Mouse (Mus musculus) G1E-ER4 (cell line): ENCODE results near the gene Polrmt. TPM values are rescaled to one million over a fixed set of nuclear protein-coding genes. Genes with fewer than 3 reads are reported as not detected.

Experiments
- GATA1 ChIP-seq: IDR thresholded peaks from one replicate; pipeline ENCODE4 v1.8.0; 2012; ENCODE audit warnings: low read length, inconsistent platforms
- polyA plus RNA-seq: library from polyadenylated mRNA; stranded (reverse); fragments of >175 nt; gene quantifications from 2 replicates; pipeline ENCODE4 v1.2.3, GENCODE M21; 2012

Gene Polrmt
- 52.0 and 53.1 TPM in 2 replicates for polyA plus RNA-seq

DNA sequence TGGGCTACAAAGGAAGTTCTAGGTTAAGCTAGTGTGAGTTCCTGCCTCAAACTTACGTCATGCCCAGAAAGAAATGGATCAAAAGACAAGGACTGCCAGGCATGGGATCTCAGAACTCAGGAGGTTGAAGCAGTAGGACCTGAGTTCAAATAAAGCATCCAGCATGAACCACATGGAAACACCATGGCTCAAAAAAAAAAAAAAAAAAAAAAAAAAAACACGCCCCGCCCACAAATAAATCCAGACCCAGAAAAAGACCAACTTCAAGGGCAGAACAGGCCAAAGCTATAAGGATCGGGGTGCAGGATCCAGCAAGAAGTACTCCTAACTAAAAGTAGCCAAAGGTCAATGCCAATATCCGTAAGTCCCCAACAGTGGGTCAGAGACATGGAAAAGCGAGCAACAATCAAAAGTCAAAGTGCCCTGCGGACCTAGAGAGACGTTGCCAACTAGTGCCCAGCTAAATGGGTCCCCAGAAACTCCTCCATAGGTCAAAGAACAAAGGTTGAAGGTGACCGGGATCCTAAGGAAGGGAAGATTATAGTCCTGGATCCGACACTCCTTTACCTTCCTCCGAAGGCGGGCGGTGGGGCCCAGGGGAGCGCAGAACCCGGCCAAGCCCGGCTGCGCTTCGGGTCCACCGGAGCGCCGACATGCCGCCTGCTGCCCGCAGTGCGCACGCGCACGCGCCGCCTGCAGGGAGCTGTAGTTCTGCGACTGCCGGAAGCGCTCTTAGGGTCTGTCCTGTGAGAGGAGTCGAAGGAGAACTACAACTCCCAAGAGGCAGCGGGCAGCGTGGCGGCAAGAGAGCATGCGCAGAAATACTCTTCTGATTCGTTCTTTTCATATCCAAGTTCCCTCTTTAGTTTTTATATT lies at the start of gene Polrmt:
TSS of gene Polrmt (minus strand) at position 684 of the 876 bp plus-strand sequence.
- TF ChIP-seq GATA1, result no peak

DNA sequence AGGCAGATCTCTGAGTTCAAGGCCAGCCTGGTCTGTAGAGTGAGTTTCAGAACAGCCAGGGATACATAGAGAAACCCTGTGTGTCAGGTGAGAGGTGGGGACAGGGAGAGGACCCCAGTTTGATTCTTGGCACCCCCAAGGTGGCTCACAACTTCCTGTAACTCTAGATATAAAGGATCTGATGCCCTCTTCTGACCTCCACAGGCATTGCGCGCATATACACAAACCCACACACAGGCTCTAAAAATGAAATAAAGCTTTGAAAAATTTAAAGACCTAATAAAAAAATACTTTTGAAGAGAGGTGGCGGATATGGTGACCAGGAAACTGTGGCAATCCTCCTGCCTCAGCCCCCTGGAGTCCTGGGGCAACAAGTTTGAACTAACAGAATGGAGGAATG lies 49.5 kb upstream of the Polrmt start:
- no peak for TF ChIP-seq GATA1

DNA sequence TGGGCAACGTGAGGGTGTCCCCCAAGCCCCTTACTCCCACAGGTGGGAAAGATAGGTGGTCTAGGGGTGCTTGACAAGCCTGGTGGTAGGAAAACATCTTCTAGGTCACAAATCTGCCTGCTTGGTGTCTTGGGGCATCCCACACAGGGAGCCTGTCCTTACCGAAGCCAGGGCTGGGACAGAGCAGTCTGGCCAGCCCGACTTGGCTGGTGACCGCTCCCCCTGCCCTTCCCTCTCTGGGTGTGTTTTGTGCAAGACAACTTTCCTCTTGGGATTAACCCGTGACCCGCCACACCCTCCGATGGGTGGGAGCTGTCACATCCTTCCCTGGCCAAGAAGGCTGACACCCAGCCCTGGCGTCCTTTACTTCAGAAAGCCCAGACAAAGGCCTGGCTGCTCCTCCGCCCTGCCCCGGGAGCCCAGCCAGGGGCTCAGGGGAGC lies 48.1 kb upstream of the Polrmt start:
- TF ChIP-seq GATA1, result no peak

DNA sequence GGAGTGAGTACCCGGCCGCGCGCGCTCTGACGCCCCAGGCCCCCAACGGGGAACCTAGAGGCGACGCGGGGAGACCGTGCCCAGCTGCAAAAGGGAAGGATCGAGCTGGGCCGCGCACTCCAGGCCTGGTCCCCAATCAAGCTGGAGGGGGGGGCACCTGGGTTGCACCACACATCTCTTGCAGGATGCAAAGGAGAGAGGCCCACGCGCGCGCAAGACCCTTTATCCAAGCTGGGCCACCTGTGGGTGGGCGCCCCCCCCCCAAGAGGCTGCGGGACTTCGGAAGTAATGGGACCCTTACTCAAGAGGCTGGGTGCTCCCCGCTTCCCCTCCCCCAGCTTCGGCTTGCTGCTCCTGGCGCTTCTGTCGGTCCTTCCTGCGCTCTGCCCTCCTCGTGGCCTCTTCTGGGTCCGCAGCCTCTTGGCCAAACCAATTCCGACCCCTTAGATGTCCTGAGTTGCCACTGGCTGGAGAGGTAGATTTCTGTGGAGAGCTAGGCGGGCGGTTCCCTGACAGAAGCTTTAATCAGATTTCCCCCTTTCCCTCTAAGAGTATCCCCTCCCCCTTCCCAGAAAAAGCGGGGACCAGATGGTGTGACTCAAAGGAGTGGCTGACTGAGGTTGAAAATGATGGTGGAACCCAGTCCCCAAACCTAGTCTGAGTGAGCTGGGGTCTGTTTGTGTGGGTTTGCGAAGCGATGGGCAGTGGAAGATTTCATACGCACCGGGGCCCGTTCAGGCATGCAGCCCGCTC lies 47.5 kb upstream of the Polrmt start:
- no peak for TF ChIP-seq GATA1

DNA sequence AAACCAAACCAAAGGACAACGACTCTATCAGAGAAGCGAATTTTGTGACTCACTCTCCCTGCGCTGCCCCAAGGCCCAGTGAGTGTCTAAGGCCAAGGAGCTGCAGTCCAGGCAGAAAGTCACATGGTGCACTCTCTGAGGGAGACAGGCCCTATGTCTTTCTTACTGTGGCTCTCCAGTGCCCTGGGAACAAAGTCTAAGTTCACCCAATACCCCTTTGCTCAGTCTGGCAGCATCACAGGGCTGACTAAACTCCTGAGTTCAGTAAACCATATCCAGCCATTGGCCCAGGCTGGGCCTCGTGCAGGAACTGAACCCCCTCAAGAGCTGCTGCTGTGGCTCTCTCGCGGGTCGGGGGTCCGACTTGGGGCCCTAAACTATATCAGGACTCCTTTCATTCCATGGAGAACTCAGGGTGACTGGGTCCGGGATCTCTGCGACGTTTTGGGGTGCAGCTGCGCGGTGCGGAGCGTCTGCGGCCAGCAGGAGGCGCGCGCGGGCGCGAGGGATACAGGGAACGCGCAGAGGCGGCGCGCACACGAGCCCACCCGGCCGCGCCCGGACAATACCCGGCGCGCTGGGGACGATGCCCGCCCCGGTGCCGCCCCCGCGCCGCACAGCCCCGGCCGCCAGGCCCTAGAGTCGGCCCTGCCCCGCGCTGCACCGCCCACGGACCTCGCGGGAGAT lies 46.8 kb upstream of the Polrmt start, which contains the start of gene Palm:
TSS of gene Palm (plus strand) at position 522 of the 687 bp plus-strand sequence.
- no peak for TF ChIP-seq GATA1

DNA sequence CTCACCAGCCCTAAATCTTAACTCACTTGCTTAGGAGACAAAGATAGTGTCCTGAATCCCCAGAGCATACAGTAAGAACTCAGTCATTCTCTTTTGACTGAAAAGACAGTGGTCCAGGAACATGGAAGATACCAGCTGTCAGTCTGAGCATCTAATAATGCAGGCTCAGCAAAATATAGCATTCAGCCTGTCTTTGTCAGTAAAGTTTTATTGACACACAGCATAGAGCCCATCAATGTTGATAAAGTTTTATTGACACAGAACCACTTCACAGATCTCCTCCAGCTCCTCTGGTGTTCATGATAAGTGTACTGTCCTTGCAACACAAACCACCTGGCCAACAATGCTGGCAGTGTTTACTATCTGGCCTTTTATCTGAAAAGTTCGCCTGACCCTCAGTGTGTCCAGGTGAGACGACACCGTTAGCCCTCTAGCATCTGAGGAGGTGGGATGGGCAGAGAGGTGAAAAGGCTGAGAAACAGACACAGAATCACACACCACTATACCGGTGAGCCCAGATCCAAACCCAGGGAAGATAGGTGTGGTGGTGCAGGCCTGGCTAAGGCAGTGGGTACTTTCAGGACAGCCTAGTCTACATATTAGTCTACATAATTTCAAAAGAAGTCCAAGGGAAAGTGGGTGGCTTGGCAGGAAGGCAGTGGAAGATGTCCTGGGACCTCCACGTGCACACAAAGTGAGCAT lies 46.1 kb upstream of the Polrmt start:
- no peak for TF ChIP-seq GATA1

DNA sequence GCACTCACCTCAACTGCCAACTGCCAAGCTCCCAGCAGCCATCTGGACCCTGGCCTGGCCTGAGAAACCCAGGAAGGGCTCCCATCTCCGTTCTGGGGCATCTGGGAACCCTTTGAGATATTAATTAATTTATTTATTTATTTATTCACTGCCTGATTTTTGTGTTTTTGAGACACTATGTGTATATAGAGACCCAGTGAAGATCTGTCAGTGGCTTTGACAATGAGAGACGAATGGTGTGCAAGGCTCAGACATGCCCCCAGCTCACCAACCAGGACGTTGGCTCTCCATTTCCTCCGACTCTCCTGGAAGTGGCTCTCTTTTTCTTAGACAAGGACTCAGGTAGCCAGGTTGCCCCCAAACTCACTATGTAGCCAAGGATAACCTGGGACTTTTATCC lies 44.5 kb upstream of the Polrmt start, which contains the start of gene Prss57:
TSS of gene Prss57 (minus strand) at position 101 of the 400 bp plus-strand sequence.
- no peak for TF ChIP-seq GATA1

DNA sequence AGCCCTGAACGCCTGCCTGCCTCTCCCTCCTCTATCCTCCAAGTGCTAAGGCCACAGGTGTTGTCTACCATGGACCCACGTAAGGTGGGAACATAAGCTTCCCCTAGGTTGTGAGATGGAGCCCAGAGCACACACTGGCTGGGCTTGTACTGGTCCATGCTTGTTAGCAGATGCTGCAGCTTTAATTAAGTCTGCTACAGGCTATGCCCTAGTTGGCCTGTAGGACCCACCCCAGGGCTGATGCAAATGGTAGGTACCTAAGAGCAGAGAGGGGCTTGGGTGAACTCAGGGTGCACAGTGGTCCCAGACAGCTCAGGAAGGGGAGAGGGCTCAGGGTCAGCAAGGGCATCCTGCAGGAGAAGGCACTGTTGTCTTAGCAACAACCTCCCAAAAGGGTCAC lies 43.2 kb upstream of the Polrmt start:
- TF ChIP-seq GATA1, result no peak

DNA sequence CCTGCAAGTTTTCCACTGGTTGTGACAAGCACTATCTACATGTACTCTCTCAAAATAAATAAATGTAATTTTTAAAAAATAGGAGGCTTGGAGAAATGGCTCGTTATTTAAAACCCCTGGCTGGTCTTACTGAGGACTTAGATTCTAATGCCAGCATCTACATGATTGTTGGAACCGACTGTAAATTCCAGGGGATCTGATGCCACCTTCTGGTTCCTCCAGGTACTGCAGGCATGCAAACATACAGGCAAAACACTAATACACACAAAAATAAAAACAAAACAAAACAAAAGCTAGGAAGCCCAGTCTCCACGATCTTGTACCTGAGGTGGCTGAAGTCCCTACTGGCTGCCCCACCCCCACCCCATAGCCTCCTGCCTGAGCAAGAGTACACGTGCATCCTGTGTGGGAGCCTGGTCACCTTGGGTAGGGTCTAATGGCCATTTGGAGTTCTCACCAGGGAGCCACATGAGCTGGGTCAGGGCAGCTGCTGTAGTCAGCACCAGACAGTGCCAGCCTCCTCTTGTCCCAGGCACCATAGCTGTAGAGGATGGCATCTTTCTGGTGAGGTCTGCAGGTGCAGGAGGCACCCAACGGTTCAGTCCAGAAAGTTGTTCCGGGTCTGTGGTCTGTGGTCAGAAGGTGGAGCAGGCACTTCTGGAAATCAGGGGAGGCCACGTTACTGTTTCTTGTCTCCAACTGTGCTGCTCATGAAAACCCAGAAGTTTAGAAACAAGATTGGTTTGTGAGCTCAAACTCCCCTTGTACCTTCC lies 42.2 kb upstream of the Polrmt start:
- no peak for TF ChIP-seq GATA1

DNA sequence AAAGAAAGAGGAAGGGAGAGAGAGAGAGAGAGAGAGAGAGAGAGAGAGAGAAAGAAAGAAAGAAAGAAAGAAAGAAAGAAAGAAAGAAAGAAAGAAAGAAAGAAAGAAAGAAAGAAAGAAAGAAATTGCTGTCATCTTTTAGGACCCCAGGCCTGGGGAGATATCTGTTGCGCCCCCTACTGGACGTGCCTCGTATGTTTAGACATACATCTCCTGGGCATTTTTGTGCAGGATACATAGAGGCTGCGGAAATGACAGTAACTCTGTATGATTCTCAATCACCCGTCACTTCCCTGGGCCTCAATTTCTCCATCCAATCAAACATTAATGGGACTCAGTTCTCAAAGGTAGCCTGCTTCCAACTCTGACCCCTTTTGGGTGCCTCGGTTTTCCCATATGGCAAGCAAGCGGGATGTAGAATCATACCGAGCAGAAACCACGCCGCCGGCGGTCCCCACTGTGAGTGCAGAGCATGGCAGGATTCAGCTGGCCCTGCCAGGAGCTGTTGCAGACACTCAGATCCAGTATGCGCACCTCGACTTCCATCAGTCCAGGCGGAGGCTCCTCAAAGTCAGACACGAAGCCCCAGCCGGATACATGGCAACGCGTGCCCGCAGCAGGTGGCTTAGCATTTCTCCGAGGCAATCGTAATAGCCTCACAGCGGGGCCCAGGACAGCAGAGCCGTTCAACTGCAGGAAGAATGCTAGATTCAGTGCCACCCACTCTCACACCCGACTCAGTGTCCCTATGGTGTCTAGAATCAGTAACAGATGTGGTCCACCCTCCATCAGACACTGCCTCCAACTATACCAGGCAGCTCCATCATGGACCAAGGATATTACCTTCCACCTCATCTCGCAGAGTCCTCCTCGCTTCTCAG lies 37.8 kb upstream of the Polrmt start:
- TF ChIP-seq GATA1, result no peak

DNA sequence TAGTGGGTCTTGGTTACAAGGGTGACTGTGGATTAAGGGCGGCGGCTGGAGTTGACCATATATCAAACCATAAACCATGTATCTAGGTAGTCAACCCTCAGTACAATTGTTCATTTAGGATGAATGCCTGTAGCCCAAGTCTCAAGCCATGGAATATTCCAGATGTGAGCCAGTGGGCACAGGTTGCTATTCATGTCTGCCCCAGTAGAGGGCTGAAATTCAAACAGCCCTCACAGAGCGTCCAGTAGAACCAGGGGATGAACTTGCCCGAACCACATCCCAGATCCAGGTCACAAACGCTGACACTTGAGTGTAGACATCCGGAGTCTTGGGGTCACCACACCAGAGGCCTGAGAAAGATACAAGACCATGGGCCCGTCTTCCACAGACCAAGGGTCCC lies 36.7 kb upstream of the Polrmt start:
- no peak for TF ChIP-seq GATA1

DNA sequence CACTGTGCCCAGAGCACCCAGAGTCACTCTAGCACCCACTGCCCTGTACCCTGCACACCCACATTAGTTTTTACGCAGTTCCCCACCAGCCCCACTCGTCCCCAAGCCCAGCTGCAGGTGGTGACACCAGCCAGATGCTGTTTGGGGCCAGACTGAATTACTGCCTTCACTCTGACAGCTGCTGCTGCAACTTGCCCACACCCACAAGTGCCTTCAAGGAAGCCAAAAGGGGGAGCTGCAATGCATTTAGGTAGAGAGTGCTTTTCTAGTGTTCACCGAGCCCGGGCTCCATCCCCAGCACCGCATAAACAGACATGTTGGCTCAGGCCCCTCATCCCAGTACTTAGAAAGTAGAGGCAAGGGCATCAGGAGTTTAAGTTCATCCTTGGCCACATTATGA lies 35.6 kb upstream of the Polrmt start:
- no peak for TF ChIP-seq GATA1

DNA sequence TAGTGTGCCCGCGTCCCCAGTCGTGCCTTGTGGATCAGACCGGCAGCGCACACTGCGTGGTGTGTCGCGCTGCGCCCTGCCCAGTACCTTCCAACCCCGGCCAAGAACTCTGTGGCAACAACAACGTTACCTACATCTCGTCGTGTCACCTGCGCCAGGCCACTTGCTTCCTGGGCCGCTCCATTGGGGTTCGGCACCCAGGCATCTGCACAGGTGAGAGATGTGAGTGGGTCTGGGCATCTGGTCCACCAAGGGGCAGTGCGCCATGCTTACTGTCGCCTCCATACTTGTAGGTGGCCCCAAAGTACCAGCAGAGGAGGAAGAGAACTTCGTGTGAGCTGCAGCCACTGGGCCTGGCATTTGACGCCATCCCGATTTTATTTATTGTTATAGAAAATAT lies 34.8 kb upstream of the Polrmt start:
- TF ChIP-seq GATA1, result no peak

DNA sequence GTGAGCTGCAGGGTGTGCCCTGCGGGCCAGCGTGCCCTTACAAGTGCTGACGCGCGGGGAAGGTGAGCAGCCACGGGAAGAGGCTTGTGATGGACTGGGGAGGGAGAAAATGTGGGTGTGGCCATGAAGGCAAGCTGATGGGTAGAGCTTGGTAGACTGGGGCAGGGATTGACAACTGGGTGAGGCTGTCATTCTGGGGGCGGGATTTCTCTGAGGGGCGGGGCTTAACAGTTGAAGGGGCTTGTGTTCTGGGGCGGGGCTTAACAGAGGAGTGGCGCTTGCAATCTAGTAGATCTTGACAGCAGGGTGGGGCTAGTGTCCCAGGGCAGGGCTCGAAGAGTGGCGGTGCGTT lies 34.3 kb upstream of the Polrmt start:
- TF ChIP-seq GATA1, result no peak
